Mouse (Mus musculus): ENCODE results near the gene Lrrc58.

Lrrc58 gene

GRCm38 (mm10) chr16:37867791-37868505 is at the start of gene Lrrc58:
Gene Lrrc58, plus strand, starts transcription at chr16:37868389.
- no peak for DNase-seq (ENCODE audit: extremely low read depth, low read depth)

GRCm38 (mm10) chr16:37823949-37824348 is 44.2 kb upstream of the Lrrc58 start:
- no peak for DNase-seq (ENCODE audit: extremely low read depth, low read depth)

GRCm38 (mm10) chr16:37824778-37825505 is 43.2 kb upstream of the Lrrc58 start:
- no peak for DNase-seq (ENCODE audit: extremely low read depth, low read depth)

- DNase-seq (ENCODE audit: extremely low read depth, low read depth), result no peak
These were observed 41.9 kb upstream of the Lrrc58 start for GRCm38 (mm10) chr16:37826286-37826685.

GRCm38 (mm10) chr16:37831041-37831440 is 37.1 kb upstream of the Lrrc58 start:
- DNase-seq (ENCODE audit: extremely low read depth, low read depth), result no peak

GRCm38 (mm10) chr16:37837571-37837970 is 30.6 kb upstream of the Lrrc58 start:
- no peak for DNase-seq (ENCODE audit: extremely low read depth, low read depth)

GRCm38 (mm10) chr16:37842439-37842838 is 25.8 kb upstream of the Lrrc58 start:
- no peak for DNase-seq (ENCODE audit: extremely low read depth, low read depth)

GRCm38 (mm10) chr16:37843740-37844139 is 24.4 kb upstream of the Lrrc58 start:
- no peak for DNase-seq (ENCODE audit: extremely low read depth, low read depth)

GRCm38 (mm10) chr16:37845202-37845925 is 22.8 kb upstream of the Lrrc58 start:
- DNase-seq (ENCODE audit: extremely low read depth, low read depth), result no peak

GRCm38 (mm10) chr16:37847081-37847480 is 21.1 kb upstream of the Lrrc58 start:
- DNase-seq (ENCODE audit: extremely low read depth, low read depth), result no peak

GRCm38 (mm10) chr16:37851366-37851765 is 16.8 kb upstream of the Lrrc58 start:
- no peak for DNase-seq (ENCODE audit: extremely low read depth, low read depth)

- DNase-seq (ENCODE audit: extremely low read depth, low read depth), result no peak
These were observed 14.9 kb upstream of the Lrrc58 start for GRCm38 (mm10) chr16:37853279-37853678.

- no peak for DNase-seq (ENCODE audit: extremely low read depth, low read depth)
These were observed 14.1 kb upstream of the Lrrc58 start for GRCm38 (mm10) chr16:37854054-37854453.

- DNase-seq (ENCODE audit: extremely low read depth, low read depth), result no peak
These were observed 13.6 kb upstream of the Lrrc58 start for GRCm38 (mm10) chr16:37854593-37854992.

- DNase-seq (ENCODE audit: extremely low read depth, low read depth), result no peak
These were observed 12.6 kb upstream of the Lrrc58 start for GRCm38 (mm10) chr16:37855583-37855982.

GRCm38 (mm10) chr16:37856327-37856726 is 11.9 kb upstream of the Lrrc58 start:
- no peak for DNase-seq (ENCODE audit: extremely low read depth, low read depth)

- no peak for DNase-seq (ENCODE audit: extremely low read depth, low read depth)
These were observed 10.7 kb upstream of the Lrrc58 start for GRCm38 (mm10) chr16:37857495-37857894.

GRCm38 (mm10) chr16:37860213-37860612 is 8.0 kb upstream of the Lrrc58 start:
- no peak for DNase-seq (ENCODE audit: extremely low read depth, low read depth)

GRCm38 (mm10) chr16:37861029-37861428 is 7.2 kb upstream of the Lrrc58 start, which contains the start of gene Gm36028:
Gene Gm36028, minus strand, starts transcription at chr16:37861146.
- DNase-seq (ENCODE audit: extremely low read depth, low read depth), result no peak

GRCm38 (mm10) chr16:37863876-37864275 is 4.3 kb upstream of the Lrrc58 start:
- no peak for DNase-seq (ENCODE audit: extremely low read depth, low read depth)

GRCm38 (mm10) chr16:37865841-37866240 is 2.3 kb upstream of the Lrrc58 start:
- DNase-seq (ENCODE audit: extremely low read depth, low read depth), result no peak

Measured in MEL-GATA-1-ER (cell line).